Mouse (Mus musculus): ENCODE data around the gene Cmss1.

- TF ChIP-seq CTCF (IDR thresholded peaks at IDR 0.05; ENCODE audit: extremely low read depth, insufficient read length, insufficient replicate concordance, low read depth, low read length) (no peak), POLR2A (IDR thresholded peaks at IDR 0.05; ENCODE audit: low read depth, low read length) (no peak)
Measured at GRCm38 (mm10) chr16:57553235-57553634, 53.4 kb downstream of the Cmss1 start.

Data from small intestine, adult 2 months (tissue).